Mouse (Mus musculus) c-Kit-positive CD71-negative TER-119-negative erythroid progenitor cells, embryonic 14.5 days (primary cell): Measurements from ENCODE around the gene Cckbr.

Experiments used
- DNase-seq: peaks from one replicate; pipeline ENCODE4 v3.0.0-alpha.2; 2013; ENCODE audit warnings: low read depth

Cckbr gene

GRCm38 (mm10) chr7:105425424-105426043 is at the start of gene Cckbr:
Gene Cckbr (plus strand): TSS chr7:105425731.
- no peak for DNase-seq

- no peak for DNase-seq
These were observed 45.2 kb upstream of the Cckbr start for GRCm38 (mm10) chr7:105380329-105380728.

- no peak for DNase-seq
These were observed 37.8 kb upstream of the Cckbr start for GRCm38 (mm10) chr7:105387696-105388095.

GRCm38 (mm10) chr7:105390236-105390635 is 35.3 kb upstream of the Cckbr start:
- no peak for DNase-seq

GRCm38 (mm10) chr7:105394606-105395005 is 30.9 kb upstream of the Cckbr start:
- DNase-seq: no peak

- DNase-seq: no peak
These were observed 30.3 kb upstream of the Cckbr start for GRCm38 (mm10) chr7:105395131-105395820.

GRCm38 (mm10) chr7:105396126-105396525 is 29.4 kb upstream of the Cckbr start:
- DNase-seq: no peak

- DNase-seq: peak; percentile 32
These were observed 26.2 kb upstream of the Cckbr start for GRCm38 (mm10) chr7:105399058-105399934.

GRCm38 (mm10) chr7:105399935-105400624 is 25.5 kb upstream of the Cckbr start, which contains the start of gene Fam160a2:
Gene Fam160a2 (minus strand): TSS chr7:105400054.
- DNase-seq: peak; percentile 98

GRCm38 (mm10) chr7:105404268-105404667 is 21.3 kb upstream of the Cckbr start, which contains the start of gene Cnga4:
Gene Cnga4 (plus strand): TSS chr7:105404568.
- DNase-seq: no peak

- no peak for DNase-seq
These were observed 19.2 kb upstream of the Cckbr start for GRCm38 (mm10) chr7:105406322-105406721.

- peak; percentile 37 for DNase-seq
These were observed 13.5 kb upstream of the Cckbr start for GRCm38 (mm10) chr7:105411874-105412632.

GRCm38 (mm10) chr7:105414385-105414784 is 11.1 kb upstream of the Cckbr start:
- no peak for DNase-seq

GRCm38 (mm10) chr7:105416529-105416928 is 9.0 kb upstream of the Cckbr start:
- DNase-seq: no peak

- DNase-seq: no peak
These were observed 7.4 kb upstream of the Cckbr start for GRCm38 (mm10) chr7:105418106-105418505.

GRCm38 (mm10) chr7:105420903-105421302 is 4.6 kb upstream of the Cckbr start:
- no peak for DNase-seq

GRCm38 (mm10) chr7:105424368-105424767 is 1.2 kb upstream of the Cckbr start:
- no peak for DNase-seq

- no peak for DNase-seq
These were observed 520 bp downstream of the Cckbr start for GRCm38 (mm10) chr7:105426051-105426450.

GRCm38 (mm10) chr7:105432058-105432457 is 6.5 kb downstream of the Cckbr start:
- DNase-seq: no peak

GRCm38 (mm10) chr7:105433859-105434258 is 8.3 kb downstream of the Cckbr start:
- no peak for DNase-seq

GRCm38 (mm10) chr7:105434798-105435197 is 9.3 kb downstream of the Cckbr start:
- no peak for DNase-seq
